Mouse (Mus musculus) G1E (cell line): ENCODE data around the gene Diaph3. TPM values are rescaled to one million over a fixed set of nuclear protein-coding genes. Genes with fewer than 3 reads are reported as not detected.

Source experiments
- ATAC-seq: 2 replicates; pipeline ENCODE4 v1.8.0; 2016; ENCODE audit warnings: mild to moderate bottlenecking; ENCODE audit not compliant: insufficient number of reproducible peaks, poor library complexity, low FRiP score, severe bottlenecking; ENCODE audit errors: extremely low read depth
- DNase-seq: peaks from one replicate; pipeline ENCODE4 v3.0.0; 2012; ENCODE audit warnings: low spot score
- H3K27me3 ChIP-seq: 2 replicates; pipeline ENCODE4 v1.6.1; 2012; ENCODE audit warnings: mild to moderate bottlenecking, low read length, inconsistent platforms; ENCODE audit not compliant: insufficient read depth
- H3K36me3 ChIP-seq: replicated peaks from 2 replicates; pipeline ENCODE3; 2012; ENCODE audit warnings: mild to moderate bottlenecking, inconsistent platforms
- H3K4me1 ChIP-seq: 2 replicates; pipeline ENCODE4 v1.6.1; 2012; ENCODE audit warnings: low read depth, low read length, inconsistent platforms, mixed read lengths; ENCODE audit not compliant: insufficient read depth
- H3K4me3 ChIP-seq: 2 replicates; pipeline ENCODE4 v1.5.1; 2012; ENCODE audit warnings: low read depth, mild to moderate bottlenecking, inconsistent platforms, low read length, moderate library complexity, mixed read lengths
- H3K9me3 ChIP-seq: replicated peaks from 2 replicates; pipeline ENCODE4 v1.6.1; 2012; ENCODE audit warnings: inconsistent platforms
- CTCF ChIP-seq: IDR thresholded peaks from 2 replicates; pipeline ENCODE4 v1.5.1; 2012; ENCODE audit warnings: low read depth, low read length, inconsistent platforms, mixed read lengths
- GATA1 ChIP-seq: IDR thresholded peaks from 2 replicates; pipeline ENCODE4 v1.6.1; 2012; ENCODE audit warnings: borderline replicate concordance, low read length, inconsistent platforms, mixed read lengths
- GATA2 ChIP-seq: IDR thresholded peaks from 2 replicates; pipeline ENCODE4 v1.6.1; 2012; ENCODE audit warnings: low read depth, low read length, inconsistent platforms, borderline replicate concordance
- POLR2AphosphoS5 ChIP-seq: IDR thresholded peaks from 2 replicates; pipeline ENCODE4 v1.6.1; 2012; ENCODE audit warnings: low read depth, low read length, inconsistent platforms; ENCODE audit not compliant: insufficient replicate concordance
- TAL1 ChIP-seq: conservative IDR thresholded peaks from 2 replicates; pipeline ENCODE4 v1.6.1; 2012; ENCODE audit warnings: low read depth, low read length, inconsistent platforms, mixed read lengths
- polyA plus RNA-seq: library from polyadenylated mRNA; stranded (reverse); fragments of >175 nt; gene quantifications from 2 replicates; pipeline ENCODE4 v1.2.3, GENCODE M21; 2012
- total RNA-seq, 2 experiments: library from RNA; stranded (forward) in 1 of 2; stranded (reverse) in 1 of 2; fragments of 200-1000 nt in 1 of 2; fragments of >200 nt in 1 of 2; fragmentation: Nextera tagmentation in 1 of 2; gene quantifications; 2 replicates each; pipeline ENCODE4 v1.2.3; 2014 to 2017

The Diaph3 gene
- total and polyA plus RNA-seq, 3 experiments = 70.5 to 213 (median 152) TPM

- H3K4me1 ChIP-seq = no peaks in the 10 kb centered on the region
- TF ChIP-seq GATA2 (no peak), TAL1 (no peak), CTCF (no peak)
- H3K36me3 ChIP-seq = no peaks in the 10 kb centered on the region
- no peaks in the 10 kb centered on the region for H3K9me3 ChIP-seq
- ATAC-seq (no peak), DNase-seq (no peak)
- H3K4me3 ChIP-seq = no peak overlapping the region
- no peaks in the 10 kb centered on the region for H3K27me3 ChIP-seq
Observed at GRCm38 (mm10) chr14:86624816-86625425, 516.1 kb downstream of the Diaph3 start.

- no peaks in the 10 kb centered on the region for H3K36me3 ChIP-seq
- ATAC-seq (no peak), DNase-seq (no peak)
- no peaks in the 10 kb centered on the region for H3K27me3 ChIP-seq
- H3K4me3 ChIP-seq = no peak overlapping the region
- TF ChIP-seq CTCF = no peak
- TF ChIP-seq TAL1 = no peak
- no peak for TF ChIP-seq GATA1
- no peak for TF ChIP-seq POLR2AphosphoS5
- TF ChIP-seq GATA2 = no peak
- H3K9me3 ChIP-seq = no peaks in the 10 kb centered on the region
- no peaks in the 10 kb centered on the region for H3K4me1 ChIP-seq
Observed at GRCm38 (mm10) chr14:86619637-86620036, 521.4 kb downstream of the Diaph3 start.
